Mouse (Mus musculus) A20 (cell line): ENCODE data around the gene Auts2.

Source experiments
- DNase-seq: peaks from one replicate; pipeline ENCODE4 v3.0.0-alpha.2; 2011; ENCODE audit warnings: low read depth, low spot score

Gene Auts2

DNA sequence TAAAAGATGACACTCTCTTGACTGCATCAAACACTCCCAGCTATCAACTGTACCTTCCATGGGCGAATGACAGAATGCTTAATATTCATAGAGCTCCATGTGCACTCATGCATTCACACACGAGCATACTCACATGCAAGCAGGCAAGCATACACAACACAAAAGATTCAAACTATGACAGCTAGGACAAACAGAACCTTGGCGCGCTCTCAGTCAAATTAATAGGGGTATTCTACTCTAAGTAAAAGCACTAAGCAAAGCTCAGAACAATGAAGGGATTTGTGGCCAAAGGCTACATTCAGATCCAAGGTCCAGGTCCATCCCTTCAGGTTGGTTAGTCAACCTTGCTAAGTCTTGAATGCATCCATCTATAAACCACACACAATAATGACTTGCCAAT, 219.5 kb downstream of the Auts2 start:
- no peak for DNase-seq

DNA sequence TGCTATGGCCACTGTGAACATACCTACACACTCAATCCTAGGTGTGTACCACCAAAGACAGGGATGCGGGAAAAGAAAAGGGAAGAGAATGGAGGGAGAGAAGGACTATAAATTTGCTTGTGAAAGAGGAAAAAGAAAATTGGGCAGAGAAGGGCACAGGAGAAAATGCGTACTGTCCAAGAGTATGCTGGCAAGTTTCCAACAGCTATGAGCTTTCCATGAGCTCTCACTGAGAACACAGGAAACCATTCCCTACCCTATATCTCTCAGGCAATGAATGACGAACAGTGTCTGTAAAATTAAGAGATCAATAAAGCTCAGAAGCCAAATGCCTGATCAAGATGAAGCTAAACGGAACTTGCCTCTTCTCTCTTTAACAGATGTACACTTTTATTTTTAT, 220.2 kb downstream of the Auts2 start:
- DNase-seq: no peak

DNA sequence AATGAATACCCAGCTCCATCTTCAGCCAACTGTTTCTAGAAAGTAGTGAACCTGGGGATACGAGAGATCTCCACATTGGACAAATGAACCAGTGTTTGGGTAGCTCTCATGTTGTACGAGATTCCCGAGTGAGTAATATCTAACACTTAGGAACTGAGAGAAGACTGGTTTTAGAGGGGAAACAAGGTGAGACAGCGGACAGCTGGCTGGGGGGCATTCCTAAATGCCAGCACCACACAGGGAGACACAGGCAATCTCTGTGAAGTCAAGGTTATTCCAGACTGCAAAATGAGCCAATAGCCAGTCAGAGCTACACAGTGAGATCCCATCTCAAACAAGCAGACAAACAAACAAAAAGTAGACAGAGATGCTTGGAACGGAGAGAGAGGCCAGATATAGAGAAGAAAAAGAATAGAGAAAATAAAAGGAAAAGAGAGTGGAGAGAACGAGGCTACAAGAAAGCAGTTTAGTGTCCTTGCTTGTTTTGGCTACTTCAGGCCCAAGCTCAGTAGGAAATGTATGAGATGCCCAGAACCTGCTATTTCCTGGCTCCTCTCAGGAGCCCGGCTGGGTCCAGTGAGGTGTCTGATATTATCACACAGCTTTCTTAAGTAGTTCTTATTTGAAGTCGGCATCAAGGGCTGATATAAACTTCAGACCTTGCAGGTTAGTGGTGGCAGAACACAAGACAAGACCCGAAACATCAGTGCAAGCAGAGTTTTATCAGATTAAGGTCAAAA, 224.9 kb downstream of the Auts2 start:
- no peak for DNase-seq

DNA sequence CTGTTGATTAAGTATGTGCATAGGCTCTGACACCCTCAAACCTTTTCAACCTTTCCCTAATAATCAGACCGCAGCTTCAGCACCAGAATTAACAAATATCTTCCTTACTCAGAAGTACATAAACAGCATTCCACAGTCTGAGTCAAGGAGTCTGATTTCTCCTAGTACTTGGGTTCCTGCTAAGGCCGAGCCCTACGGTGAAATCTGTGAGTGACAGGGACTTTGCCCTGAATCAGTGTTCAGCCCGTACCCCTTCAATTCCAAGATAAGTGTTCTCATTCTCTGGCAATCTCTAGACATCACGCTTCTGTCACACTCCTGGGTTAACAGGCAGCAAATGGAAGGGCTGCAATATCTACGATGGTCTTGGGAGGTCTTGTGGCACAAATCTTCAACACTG, 226.2 kb downstream of the Auts2 start:
- DNase-seq: no peak

DNA sequence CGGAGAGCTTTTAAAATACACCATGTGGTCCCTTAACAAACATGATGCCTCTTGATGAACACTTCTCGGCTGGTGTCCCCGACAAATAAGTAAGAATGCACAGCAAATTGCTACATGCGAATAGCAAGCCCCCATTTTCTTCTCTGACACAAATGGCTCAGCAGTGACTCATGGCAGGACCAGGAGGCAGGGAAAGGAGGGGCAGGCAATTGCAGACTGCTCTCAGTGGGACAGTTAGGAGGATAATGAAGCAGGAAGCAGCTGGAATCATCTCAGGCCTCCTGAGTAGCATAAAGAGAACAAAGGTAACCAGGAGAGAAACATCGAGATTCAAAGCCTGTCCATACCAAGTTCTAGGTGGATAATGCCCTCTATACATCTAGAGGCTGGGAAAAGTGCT, 228.8 kb downstream of the Auts2 start:
- no peak for DNase-seq

DNA sequence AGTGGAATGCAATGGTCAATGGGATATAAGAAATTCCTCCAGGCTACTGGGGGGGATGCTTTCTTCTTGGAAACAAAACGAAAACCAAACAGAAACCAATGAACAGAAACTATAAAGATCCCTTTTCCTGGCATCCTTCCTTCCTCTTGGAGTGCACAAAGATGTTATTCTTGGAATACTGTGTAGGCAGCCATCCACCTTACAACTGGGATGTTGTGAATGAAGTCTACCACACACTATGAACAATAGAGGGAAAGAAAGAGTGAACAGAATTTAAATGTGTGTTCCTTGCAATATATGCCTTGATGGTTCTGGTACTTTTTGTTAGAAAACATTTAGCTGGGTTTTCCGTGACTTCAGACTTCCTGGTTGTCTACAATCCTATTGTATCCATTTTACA, 236.1 kb downstream of the Auts2 start:
- no peak for DNase-seq

DNA sequence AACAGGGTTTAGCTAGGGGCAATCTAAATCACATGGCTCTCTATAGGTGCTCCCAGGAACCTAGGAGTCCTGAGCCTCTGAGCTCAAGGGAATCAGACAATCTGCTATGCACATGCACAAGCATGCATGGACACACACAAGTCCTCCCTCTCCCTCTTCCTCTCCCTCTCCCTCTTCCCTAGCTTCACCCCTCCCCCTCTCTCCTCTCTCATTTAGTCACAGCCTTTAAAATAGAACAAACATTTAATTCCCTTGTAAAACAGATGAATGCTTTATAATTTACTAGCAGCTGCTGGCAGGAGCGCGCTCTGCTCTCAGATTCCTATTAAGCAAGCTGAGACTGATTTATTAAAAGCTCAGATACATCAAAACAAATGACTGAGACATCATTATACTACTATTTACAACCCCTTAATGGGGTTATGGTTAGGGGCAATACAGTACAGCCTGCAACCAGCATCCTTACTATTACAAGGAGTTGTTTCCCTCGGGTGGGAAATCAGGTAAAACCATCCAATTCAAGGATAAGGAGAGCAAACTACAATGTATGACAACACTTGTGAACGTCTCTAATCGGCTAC, 237.7 kb downstream of the Auts2 start:
- DNase-seq: no peak

DNA sequence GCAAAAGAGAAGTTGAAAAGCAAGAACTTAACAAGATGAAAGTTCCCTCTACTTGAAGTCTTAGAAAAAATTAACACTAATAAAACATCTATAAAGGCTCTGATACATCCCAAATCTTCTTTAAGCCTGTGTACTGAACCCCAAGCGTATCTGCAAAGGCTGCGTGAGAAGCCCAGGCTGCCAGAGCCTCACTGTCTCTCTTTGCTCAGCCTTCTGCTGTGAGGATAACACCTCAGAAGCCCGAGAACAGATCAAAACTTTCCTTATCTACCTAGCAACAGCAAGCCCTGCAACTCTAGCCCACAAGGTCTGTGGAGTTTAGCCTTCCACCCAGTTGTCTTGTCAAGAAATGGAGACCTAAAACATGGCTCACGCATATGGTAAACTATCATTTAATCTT, 240.4 kb downstream of the Auts2 start:
- DNase-seq: no peak

DNA sequence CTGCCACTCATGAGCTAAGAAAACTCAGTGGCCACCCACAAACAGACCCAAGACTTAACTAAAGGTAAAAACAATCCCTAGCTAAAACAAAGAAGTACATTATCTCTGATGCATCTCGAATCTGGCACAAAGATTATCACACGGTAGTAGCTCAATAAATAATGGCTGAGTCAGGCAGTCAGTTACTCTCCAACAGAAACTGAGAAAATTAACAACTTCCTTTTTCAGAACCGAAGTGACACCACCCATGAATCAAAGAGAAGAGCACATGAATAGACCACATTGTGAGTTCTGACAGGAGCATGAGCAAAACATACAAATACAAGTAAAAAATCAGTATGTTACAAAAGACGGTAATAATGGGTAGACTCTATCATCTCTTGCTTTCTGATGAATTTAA, 242.3 kb downstream of the Auts2 start:
- no peak for DNase-seq

DNA sequence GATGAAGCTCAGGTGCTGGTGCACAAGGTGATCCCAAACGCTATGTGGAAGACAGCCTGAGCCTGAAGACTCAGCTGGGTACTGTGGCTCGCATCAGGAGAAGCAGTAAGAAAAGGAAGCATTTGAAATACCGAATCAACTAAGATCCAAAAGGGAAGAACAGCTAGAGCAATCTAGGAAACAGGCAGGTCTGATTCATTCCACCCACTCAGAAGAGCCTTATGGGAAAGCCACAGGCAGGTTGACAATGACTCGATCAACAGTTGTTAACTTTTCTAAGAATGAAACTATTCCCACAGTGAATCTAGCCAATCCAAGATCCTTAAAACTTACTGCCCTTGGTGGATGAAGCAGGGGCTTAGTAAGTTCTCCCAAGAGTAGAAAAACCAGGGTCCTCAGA, 243.4 kb downstream of the Auts2 start:
- no peak for DNase-seq

DNA sequence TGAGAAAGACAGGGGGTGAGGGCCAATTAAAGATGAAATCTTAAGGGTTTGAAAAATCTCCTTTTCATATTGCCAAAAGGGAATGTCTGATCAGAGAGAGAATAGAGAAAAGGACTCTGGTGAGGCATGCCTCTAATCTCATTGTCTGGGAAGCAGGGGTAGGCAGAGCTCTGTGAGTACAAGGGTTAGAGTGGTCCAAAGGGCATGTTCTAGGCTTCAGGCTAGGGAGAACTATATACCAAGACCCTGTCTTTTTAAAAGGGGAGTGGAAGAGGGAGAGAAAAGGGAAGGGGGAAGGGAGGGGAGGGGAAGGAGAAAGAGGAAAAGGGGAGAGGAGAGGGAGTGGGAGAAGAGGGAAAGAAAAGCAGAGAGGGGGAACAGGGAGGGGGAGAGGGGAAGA, 244.1 kb downstream of the Auts2 start:
- DNase-seq: no peak

DNA sequence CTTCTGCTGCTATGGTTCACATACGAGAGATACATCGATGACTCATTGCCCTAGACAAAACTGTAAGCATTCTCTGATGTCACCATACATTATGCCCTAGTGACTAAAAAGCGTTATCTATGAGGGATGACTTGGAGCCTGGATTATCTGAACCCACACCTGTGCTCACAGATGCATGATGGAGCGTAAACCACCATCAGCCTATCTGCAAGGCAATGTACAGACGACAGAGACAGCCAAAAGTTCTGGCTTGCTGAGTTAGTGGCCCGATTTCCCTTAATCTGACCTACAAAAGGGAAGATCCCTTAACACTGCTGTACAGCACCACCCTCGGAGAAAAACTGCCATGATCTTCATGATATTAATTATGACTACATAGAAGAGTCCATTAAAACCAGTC, 245.8 kb downstream of the Auts2 start:
- no peak for DNase-seq

DNA sequence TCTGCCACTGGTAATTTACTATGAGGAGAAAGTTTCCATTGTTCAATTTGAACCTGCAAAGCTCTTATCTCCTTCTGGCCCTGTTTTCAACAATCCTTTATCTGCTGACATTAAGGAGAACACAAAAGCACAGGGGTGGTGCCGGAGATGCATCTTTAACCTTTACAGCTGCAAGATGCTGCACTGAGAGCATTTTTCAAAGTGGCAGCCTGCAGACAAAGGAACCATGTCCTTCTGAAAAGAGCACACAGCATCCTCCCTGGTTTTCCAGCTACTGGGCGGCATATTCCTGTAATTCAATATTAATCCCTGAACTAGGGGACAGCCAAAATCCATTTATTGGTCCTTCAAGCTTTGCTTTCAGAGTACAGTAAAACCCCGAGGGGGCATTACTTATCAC, 248.7 kb downstream of the Auts2 start:
- no peak for DNase-seq

DNA sequence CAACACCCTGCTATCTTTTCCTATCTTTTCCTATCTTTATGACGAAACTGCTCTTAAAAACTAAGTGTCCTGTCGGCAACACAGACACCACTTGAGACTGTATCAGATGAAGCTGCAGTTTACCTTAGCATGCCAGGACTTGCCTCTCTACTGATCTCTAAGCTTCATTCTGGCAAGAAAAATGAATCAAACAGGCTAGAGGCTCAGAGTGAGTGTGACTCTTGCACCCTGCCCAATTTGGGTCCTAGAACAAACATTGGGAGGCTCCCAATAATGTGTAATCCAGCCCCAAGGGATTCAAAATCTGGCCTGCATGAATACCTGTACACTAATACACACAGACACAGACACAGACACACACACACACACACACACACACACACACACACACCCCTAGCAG, 250.2 kb downstream of the Auts2 start:
- no peak for DNase-seq

DNA sequence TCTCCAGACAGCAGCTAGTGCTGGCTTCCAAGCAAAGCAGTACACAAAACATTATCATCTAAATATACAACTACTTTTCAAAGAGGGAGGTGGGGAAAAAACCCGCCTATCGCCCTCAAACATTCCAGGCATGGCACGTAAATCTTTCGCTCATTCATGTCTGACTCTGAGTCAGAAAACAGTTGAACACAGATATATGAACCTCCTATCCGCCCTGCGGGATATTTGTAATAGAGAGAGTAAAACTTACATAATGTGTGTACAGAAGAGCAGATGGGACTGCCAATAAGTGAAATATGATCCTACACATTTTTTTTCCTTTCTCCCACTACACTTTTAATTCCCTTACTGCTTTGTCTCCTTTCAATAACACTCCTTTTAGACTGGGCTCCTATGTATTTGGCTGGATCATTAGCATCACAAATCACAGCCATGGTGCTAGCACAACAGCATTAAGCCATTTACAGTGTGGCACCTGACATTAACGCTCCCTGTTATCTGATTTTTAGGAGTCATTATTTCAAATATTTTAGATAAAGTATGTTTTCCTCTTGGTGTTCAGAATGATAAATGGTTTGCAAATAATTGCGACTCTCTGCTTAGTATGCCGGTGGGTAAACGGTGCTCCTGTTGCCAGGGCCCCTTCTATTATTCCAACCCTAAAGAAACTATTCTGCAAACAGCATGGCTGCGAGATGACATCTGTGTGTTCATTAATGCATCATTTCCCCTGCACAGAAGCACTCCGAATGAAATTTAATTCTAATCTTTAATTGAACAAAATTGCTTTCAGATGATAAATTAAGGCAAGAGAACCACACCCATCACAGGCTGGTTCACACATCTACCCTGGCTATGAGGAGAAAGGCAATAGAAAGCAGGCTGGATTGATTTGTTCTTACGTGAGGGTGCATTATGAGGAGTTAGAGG, 252.3 kb downstream of the Auts2 start:
- DNase-seq: no peak

DNA sequence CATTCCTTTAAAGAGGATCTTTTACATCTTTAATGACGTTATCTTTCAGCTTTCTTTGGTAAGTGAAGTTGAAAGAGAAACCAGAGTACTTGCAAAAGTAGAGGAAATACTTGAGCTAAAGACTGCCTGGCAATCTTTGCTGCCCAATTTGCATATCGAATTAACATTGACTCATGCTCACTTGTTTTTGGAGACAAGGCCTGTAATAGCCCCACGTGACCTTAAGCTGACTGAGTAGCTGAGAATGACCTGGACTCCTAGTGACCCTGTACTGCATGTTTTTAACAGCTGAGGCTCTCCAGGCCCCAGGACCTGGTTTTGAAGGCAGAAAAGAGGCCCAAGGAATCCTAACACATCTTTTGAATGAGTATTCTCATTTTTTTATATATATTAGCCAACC, 259.4 kb downstream of the Auts2 start:
- DNase-seq: no peak

DNA sequence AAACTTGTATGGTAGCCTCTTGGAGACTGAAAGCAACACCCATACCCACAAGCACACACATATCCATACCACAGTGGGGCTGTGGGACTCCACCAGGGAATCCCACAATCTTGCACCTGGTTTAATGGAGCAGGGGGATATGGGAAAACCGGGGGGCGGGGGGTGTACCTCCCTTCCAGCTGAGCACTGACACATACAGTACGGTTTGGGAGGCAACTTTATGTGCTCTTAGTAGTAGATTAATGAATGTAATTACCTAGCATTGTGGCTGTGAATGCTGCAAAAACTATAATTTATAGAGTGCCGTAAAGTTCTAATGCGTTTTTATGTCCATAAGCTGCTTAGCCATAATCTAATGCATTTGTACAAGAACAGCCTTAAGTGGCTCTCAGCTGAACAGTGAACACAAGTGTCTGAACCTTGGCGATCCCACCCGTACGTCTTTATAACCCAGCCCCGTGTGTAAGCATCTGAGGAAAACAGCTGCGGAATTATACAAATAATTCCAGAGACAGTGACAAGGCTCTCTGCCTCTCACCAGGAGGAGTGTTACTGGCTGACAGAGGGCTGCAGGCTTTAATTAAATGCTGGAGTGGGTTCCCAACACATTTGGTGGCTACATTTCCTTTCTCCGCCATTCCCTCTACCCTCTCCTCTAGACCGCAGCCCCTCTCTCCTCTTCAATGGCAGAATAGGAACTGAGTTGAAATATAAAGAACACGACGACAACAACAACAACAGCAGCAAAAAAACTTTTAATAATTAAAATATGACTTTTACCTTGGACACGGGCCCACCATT, 268.8 kb downstream of the Auts2 start:
- DNase-seq: no peak

DNA sequence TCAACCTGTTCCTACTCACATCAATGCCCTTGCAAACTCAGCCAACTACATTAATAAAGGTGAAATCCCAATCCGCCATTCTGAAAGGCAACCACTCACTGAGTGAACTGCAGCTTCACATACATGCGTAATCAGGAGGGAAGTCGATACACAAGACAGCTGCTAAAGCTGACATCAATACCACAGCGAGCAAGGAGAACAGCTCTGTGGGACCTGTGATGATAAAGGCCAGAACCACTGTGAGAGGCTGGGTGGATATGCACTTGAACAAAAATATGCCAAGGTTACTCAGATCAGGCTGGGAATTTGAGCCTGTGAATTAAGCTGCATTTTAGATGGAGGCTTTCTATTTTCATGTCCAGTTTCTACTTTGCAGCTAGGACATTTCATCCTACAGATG, 271.0 kb downstream of the Auts2 start:
- no peak for DNase-seq

DNA sequence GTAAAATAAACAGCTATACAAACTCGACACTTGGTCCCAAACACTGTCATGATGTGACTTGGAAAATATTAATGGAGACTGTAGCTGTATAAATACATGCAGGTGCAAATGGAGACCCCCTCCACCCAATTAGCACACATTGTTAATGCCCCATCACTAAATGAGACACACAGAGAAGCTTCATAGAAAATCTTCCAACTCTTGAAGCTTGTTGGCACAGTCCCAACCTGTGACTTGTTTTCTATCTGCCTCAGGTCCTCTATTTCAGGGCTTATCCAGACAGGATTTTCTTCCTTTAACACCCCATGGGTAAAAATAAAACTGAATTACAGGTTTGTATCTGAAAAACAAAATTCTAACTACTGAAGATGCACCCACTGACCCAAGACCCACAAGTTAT, 272.2 kb downstream of the Auts2 start:
- DNase-seq: no peak

DNA sequence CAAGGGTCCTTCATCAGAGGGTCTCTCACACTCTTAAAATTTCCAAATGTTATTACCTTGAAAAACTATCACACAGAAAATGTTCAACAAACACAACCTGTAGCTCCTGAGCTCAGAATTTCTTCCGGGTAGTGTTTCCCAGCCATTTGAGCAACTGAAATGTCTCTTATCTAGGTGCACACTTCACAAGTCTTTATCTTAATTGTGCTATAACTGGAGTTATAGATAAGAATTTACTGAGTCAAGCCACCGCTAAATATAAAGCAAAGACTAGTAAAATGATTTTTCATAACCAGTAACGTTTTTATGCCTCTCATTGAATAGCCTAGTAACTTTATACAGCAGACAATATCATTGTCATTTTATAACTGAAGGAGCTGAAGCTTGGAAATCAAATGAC, 273.1 kb downstream of the Auts2 start:
- DNase-seq: no peak

DNA sequence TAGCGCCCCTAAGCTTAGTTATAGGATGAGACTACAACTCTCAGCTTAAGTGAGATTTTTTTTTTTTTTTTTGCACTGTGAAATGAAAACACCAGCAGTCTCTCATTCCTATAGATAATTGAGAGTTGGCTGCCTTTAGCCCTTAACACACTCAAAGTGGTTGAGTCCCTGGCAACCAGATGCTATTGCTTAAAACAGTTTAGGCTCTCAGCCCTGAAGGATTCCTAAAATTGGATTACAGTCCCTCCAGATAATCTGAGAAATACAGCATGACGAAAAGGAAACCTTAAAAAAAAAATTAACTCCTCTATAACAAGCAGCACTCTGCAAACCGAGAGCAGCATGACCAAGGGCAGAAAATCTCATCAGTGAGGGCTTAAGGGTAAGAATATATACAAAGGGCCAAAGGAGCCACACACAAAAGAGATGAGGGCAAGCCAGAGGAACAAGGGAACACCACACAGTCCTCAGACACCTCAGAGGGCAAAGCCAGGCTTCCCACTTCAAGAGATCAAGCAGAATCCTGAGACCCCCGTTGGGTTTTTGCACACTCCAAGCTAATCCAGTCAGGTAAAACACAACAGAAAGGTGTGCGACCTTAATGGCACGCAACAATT, 274.7 kb downstream of the Auts2 start:
- DNase-seq: no peak

DNA sequence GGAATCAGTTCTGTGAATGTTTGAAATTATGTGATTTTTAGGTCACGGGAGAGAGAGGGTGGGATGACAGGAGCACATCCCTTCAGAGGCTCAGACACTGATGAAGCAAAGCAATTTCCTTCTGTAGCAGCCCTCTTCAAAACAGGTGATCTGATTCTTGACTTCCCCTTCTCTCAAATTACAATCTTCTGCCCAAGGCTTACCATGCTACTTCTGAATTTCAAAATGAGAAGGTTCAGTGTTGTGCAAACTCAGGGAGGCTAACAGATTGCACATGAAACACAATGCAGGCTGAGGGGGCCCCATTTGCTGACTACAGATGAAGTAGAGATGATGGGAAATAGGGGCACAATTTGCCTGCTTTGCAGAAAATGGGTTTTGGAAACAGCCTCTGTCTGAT, 278.1 kb downstream of the Auts2 start:
- no peak for DNase-seq
